Mouse (Mus musculus) MEL (cell line): Measurements from ENCODE around the gene Bad.

Experiments
- CTCF ChIP-seq, 3 experiments: IDR thresholded peaks in 2 of 3; conservative IDR thresholded peaks in 1 of 3; 2 replicates each; pipeline ENCODE4 v1.5.1; 2011 to 2012; ENCODE audit warnings: low read length in 3 of 3, low read depth in 2 of 3, mild to moderate bottlenecking in 2 of 3, improper control_type of control experiment in 1 of 3, inconsistent platforms in 1 of 3, mixed read lengths in 1 of 3, moderate library complexity in 1 of 3; ENCODE audit not compliant: control insufficient read depth in 1 of 3, insufficient read depth in 1 of 3, poor library complexity in 1 of 3, severe bottlenecking in 1 of 3
- GATA1 ChIP-seq: IDR thresholded peaks from 2 replicates; pipeline ENCODE4 v1.6.1; 2011; ENCODE audit warnings: low read depth, low read length, improper control_type of control experiment
- MYC ChIP-seq: IDR thresholded peaks from 2 replicates; pipeline ENCODE4 v1.6.1; 2011; ENCODE audit warnings: low read depth, mild to moderate bottlenecking, low read length, improper control_type of control experiment, moderate library complexity
- POLR2A ChIP-seq, 2 experiments: IDR thresholded peaks; 2 replicates each; pipeline ENCODE4 v1.6.1; 2011 to 2012; ENCODE audit warnings: low read length in 2 of 2, mild to moderate bottlenecking in 2 of 2, control low read depth in 1 of 2, improper control_type of control experiment in 1 of 2, low read depth in 1 of 2, moderate library complexity in 1 of 2; ENCODE audit not compliant: control insufficient read depth in 1 of 2, insufficient read depth in 1 of 2, poor library complexity in 1 of 2
- TAL1 ChIP-seq: IDR thresholded peaks from 2 replicates; pipeline ENCODE4 v1.6.1; 2012; ENCODE audit warnings: mild to moderate bottlenecking, inconsistent platforms, low read length, moderate library complexity, mixed read lengths
- TCF12 ChIP-seq: IDR thresholded peaks from 2 replicates; pipeline ENCODE4 v1.6.1; 2014; ENCODE audit warnings: low read depth, mild to moderate bottlenecking, inconsistent platforms, low read length, improper control_type of control experiment, moderate library complexity
- ZMIZ1 ChIP-seq: IDR thresholded peaks from 2 replicates; pipeline ENCODE4 v1.6.1; 2012; ENCODE audit warnings: low read depth, mild to moderate bottlenecking, inconsistent platforms, low read length, improper control_type of control experiment, moderate library complexity

GRCm38 (mm10) chr19:6934195-6934977 lies 7.3 kb upstream of the Bad start, which contains the start of gene Kcnk4:
- no peak for TF ChIP-seq ZMIZ1
- TF ChIP-seq CTCF (IDR thresholded peaks at IDR 0.05 in 2 of 3, conservative IDR thresholded peaks at IDR 0.05 in 1 of 3; ENCODE audit: control insufficient read depth in 1 of 3, insufficient read depth in 1 of 3, low read depth in 2 of 3, low read length in 3 of 3, poor library complexity in 1 of 3, severe bottlenecking in 1 of 3): no peak
- no peak for TF ChIP-seq POLR2A (IDR thresholded peaks at IDR 0.05; ENCODE audit: control insufficient read depth in 1 of 2, insufficient read depth in 1 of 2, low read depth in 1 of 2, low read length in 2 of 2, poor library complexity in 1 of 2)
- no peak for TF ChIP-seq GATA1
- TF ChIP-seq TCF12: no peak
- no peak for TF ChIP-seq TAL1
- TF ChIP-seq MYC: no peak
